Mouse (Mus musculus) MEL (cell line): ENCODE measurements around the gene Aplf. TPM values are rescaled to one million over a fixed set of nuclear protein-coding genes. Genes with fewer than 3 reads are reported as not detected.

Experiments
- DNase-seq: peaks from one replicate; pipeline ENCODE4 v3.0.0; 2011; ENCODE audit warnings: low read depth, low spot score
- H3K27ac ChIP-seq: 2 replicates; pipeline ENCODE4 v1.5.1; 2012; ENCODE audit warnings: low read depth, mild to moderate bottlenecking, control low read depth, low read length, moderate library complexity; ENCODE audit not compliant: control insufficient read depth
- H3K27me3 ChIP-seq, 2 experiments: fragments of 150-350 bp in 1 of 2; sonication (generic) in 1 of 2; 2 replicates each; pipeline ENCODE4 v1.6.1; 2012; ENCODE audit warnings: low read length in 2 of 2, mild to moderate bottlenecking in 2 of 2, improper control_type of control experiment in 1 of 2, moderate library complexity in 1 of 2; ENCODE audit not compliant: insufficient read depth in 2 of 2, control insufficient read depth in 1 of 2
- H3K36me3 ChIP-seq, 2 experiments: 2 replicates each; pipeline ENCODE4 v1.6.1; 2012 to 2014; ENCODE audit warnings: low read length in 2 of 2, improper control_type of control experiment in 1 of 2, inconsistent platforms in 1 of 2, mild to moderate bottlenecking in 1 of 2; ENCODE audit not compliant: insufficient read depth in 2 of 2, control insufficient read depth in 1 of 2
- H3K4me1 ChIP-seq, 2 experiments: fragments of 150-350 bp in 1 of 2; sonication (generic) in 1 of 2; 2 replicates each; pipeline ENCODE4 v1.6.1; 2012; ENCODE audit warnings: low read length in 2 of 2, improper control_type of control experiment in 1 of 2, mild to moderate bottlenecking in 1 of 2; ENCODE audit not compliant: insufficient read depth in 2 of 2, control insufficient read depth in 1 of 2
- H3K4me3 ChIP-seq, 2 experiments: fragments of 150-350 bp in 1 of 2; sonication (generic) in 1 of 2; 2 replicates each; pipeline ENCODE4 v1.5.1; 2012; ENCODE audit warnings: low read depth in 2 of 2, low read length in 2 of 2, mild to moderate bottlenecking in 2 of 2, moderate library complexity in 2 of 2, control low read depth in 1 of 2, improper control_type of control experiment in 1 of 2; ENCODE audit not compliant: control insufficient read depth in 1 of 2, insufficient read depth in 1 of 2
- H3K79me2 ChIP-seq: 2 replicates; pipeline ENCODE4 v1.6.1; 2012; ENCODE audit warnings: mild to moderate bottlenecking, low read length, moderate library complexity; ENCODE audit not compliant: control insufficient read depth, poor library complexity, insufficient read depth
- H3K9ac ChIP-seq: 2 replicates; pipeline ENCODE4 v1.6.1; 2012; ENCODE audit warnings: low read depth, mild to moderate bottlenecking, control low read depth, low read length, moderate library complexity; ENCODE audit not compliant: control insufficient read depth, poor library complexity, severe bottlenecking
- H3K9me3 ChIP-seq: fragments of 150-350 bp; sonication (generic); replicated peaks from 2 replicates; pipeline ENCODE4 v1.6.1; 2012; ENCODE audit warnings: mild to moderate bottlenecking, low read length, improper control_type of control experiment, moderate library complexity; ENCODE audit not compliant: insufficient read depth
- CHD1 ChIP-seq: IDR thresholded peaks from 2 replicates; pipeline ENCODE4 v1.6.1; 2012; ENCODE audit warnings: low read depth, mild to moderate bottlenecking, inconsistent platforms, low read length, improper control_type of control experiment
- ELF1 ChIP-seq: IDR thresholded peaks from 2 replicates; pipeline ENCODE4 v1.6.1; 2014; ENCODE audit warnings: low read depth, mild to moderate bottlenecking, inconsistent platforms, low read length, improper control_type of control experiment, moderate library complexity
- EP300 ChIP-seq, 2 experiments: IDR thresholded peaks; 2 replicates each; pipeline ENCODE4 v1.6.1; 2011; ENCODE audit warnings: improper control_type of control experiment in 2 of 2, low read length in 2 of 2, low read depth in 1 of 2, mild to moderate bottlenecking in 1 of 2
- GABPA ChIP-seq: IDR thresholded peaks from 2 replicates; pipeline ENCODE4 v1.6.1; 2012; ENCODE audit warnings: low read depth, mild to moderate bottlenecking, inconsistent platforms, low read length, improper control_type of control experiment, moderate library complexity
- HCFC1 ChIP-seq: IDR thresholded peaks from 2 replicates; pipeline ENCODE4 v1.6.1; 2012; ENCODE audit warnings: low read depth, mild to moderate bottlenecking, inconsistent platforms, low read length, improper control_type of control experiment, moderate library complexity
- MAX ChIP-seq: IDR thresholded peaks from 2 replicates; pipeline ENCODE4 v1.6.1; 2011; ENCODE audit warnings: low read length, improper control_type of control experiment
- MXI1 ChIP-seq: IDR thresholded peaks from 2 replicates; pipeline ENCODE4 v1.6.1; 2011; ENCODE audit warnings: mild to moderate bottlenecking, low read depth, low read length, improper control_type of control experiment
- MYC ChIP-seq: IDR thresholded peaks from 2 replicates; pipeline ENCODE4 v1.6.1; 2011; ENCODE audit warnings: low read depth, mild to moderate bottlenecking, low read length, improper control_type of control experiment, moderate library complexity
- NELFE ChIP-seq: IDR thresholded peaks from 2 replicates; pipeline ENCODE4 v1.6.1; 2011; ENCODE audit warnings: low read depth, low read length, improper control_type of control experiment
- NRF1 ChIP-seq: IDR thresholded peaks from 2 replicates; pipeline ENCODE4 v1.6.1; 2014; ENCODE audit warnings: low read depth, mild to moderate bottlenecking, inconsistent platforms, low read length, improper control_type of control experiment, moderate library complexity; ENCODE audit not compliant: poor library complexity, insufficient read depth, severe bottlenecking
- POLR2AphosphoS5 ChIP-seq: IDR thresholded peaks from 2 replicates; pipeline ENCODE4 v1.6.1; 2012; ENCODE audit warnings: low read depth, borderline replicate concordance, mild to moderate bottlenecking, inconsistent platforms, low read length, moderate library complexity, mixed read lengths
- RCOR1 ChIP-seq: IDR thresholded peaks from 2 replicates; pipeline ENCODE4 v1.6.1; 2012; ENCODE audit warnings: low read depth, mild to moderate bottlenecking, inconsistent platforms, low read length, improper control_type of control experiment
- SMC3 ChIP-seq: IDR thresholded peaks from 2 replicates; pipeline ENCODE4 v1.6.1; 2011; ENCODE audit warnings: low read depth, low read length, improper control_type of control experiment
- TCF12 ChIP-seq: IDR thresholded peaks from 2 replicates; pipeline ENCODE4 v1.6.1; 2014; ENCODE audit warnings: low read depth, mild to moderate bottlenecking, inconsistent platforms, low read length, improper control_type of control experiment, moderate library complexity
- UBTF ChIP-seq: IDR thresholded peaks from 2 replicates; pipeline ENCODE4 v1.6.1; 2012; ENCODE audit warnings: low read depth, mild to moderate bottlenecking, inconsistent platforms, low read length, improper control_type of control experiment, moderate library complexity, borderline replicate concordance; ENCODE audit not compliant: insufficient read depth
- USF1 ChIP-seq: IDR thresholded peaks from 2 replicates; pipeline ENCODE4 v1.6.1; 2014; ENCODE audit warnings: low read depth, mild to moderate bottlenecking, inconsistent platforms, low read length, improper control_type of control experiment, moderate library complexity
- ZMIZ1 ChIP-seq: IDR thresholded peaks from 2 replicates; pipeline ENCODE4 v1.6.1; 2012; ENCODE audit warnings: low read depth, mild to moderate bottlenecking, inconsistent platforms, low read length, improper control_type of control experiment, moderate library complexity
- polyA plus RNA-seq, 2 experiments: library from polyadenylated mRNA; stranded (reverse) in 1 of 2; unstranded in 1 of 2; fragments of >175 nt in 1 of 2; fragments of >200 nt in 1 of 2; gene quantifications; 2 replicates each; pipeline versions ENCODE4 v1.2.1 to v1.2.4; 2012; ENCODE audit warnings: low replicate concordance in 2 of 2, low read depth in 1 of 2; ENCODE audit not compliant: insufficient read length in 2 of 2, insufficient read depth in 1 of 2, missing spikeins in 1 of 2
- total RNA-seq: library from RNA; depleted of rRNA; stranded (reverse); fragments of 300-350 nt; gene quantifications from 2 replicates; pipeline ENCODE4 v1.2.3, GENCODE M21; 2012

The Aplf gene
- total and polyA plus RNA-seq, 3 experiments: 12.6 to 20.3 TPM; not detected in 1

GRCm38 (mm10) chr6:87695947-87696346 lies 24.0 kb upstream of the Aplf start:
- H3K4me1 ChIP-seq: 0 out of 4 replicates have a peak, but pooled peaks cover 0 to 3% of the 10 kb centered on the region in 2 experiments
- no peaks in the 10 kb centered on the region for H3K79me2 ChIP-seq
- no peaks in the 10 kb centered on the region for H3K36me3 ChIP-seq
- no peak for DNase-seq
- no peak overlapping the region for H3K9ac ChIP-seq
- no peak overlapping the region for H3K27ac ChIP-seq
- no peak overlapping the region for H3K4me3 ChIP-seq
- no peak for TF ChIP-seq TCF12
- no peak for TF ChIP-seq NRF1
- no peak for TF ChIP-seq RCOR1
- no peak for TF ChIP-seq ZMIZ1
- TF ChIP-seq POLR2AphosphoS5: no peak
- TF ChIP-seq SMC3: no peak
- TF ChIP-seq CHD1: no peak
- no peak for TF ChIP-seq EP300 (IDR thresholded peaks at IDR 0.05; ENCODE audit: low read depth in 1 of 2, low read length in 2 of 2)
- TF ChIP-seq MYC: no peak
- no peak for TF ChIP-seq NELFE
- TF ChIP-seq HCFC1: no peak
- no peak for TF ChIP-seq MAX
- TF ChIP-seq UBTF: no peak
- TF ChIP-seq ELF1: no peak
- peaks cover 9 to 21% of the 10 kb centered on the region in 2 experiments for H3K27me3 ChIP-seq
- no peaks in the 10 kb centered on the region for H3K9me3 ChIP-seq

GRCm38 (mm10) chr6:87680418-87680817 lies 8.4 kb upstream of the Aplf start:
- H3K9ac ChIP-seq: no peak overlapping the region
- no peaks in the 10 kb centered on the region for H3K79me2 ChIP-seq
- no peak overlapping the region for H3K4me3 ChIP-seq
- TF ChIP-seq USF1 (no peak), GABPA (no peak), MXI1 (no peak)
- H3K9me3 ChIP-seq: no peaks in the 10 kb centered on the region
- H3K27ac ChIP-seq: no peak overlapping the region
- no peaks in the 10 kb centered on the region for H3K36me3 ChIP-seq
- DNase-seq: no peak
- H3K4me1 ChIP-seq: no peaks in the 10 kb centered on the region
- H3K27me3 ChIP-seq: peaks cover 1 to 8% of the 10 kb centered on the region in 2 experiments; a peak in 3 of 4 replicates
